Mouse (Mus musculus): ENCODE measurements around the gene Ltbp3. TPM values are rescaled to one million over a fixed set of nuclear protein-coding genes. Genes with fewer than 3 reads are reported as not detected.

The Ltbp3 gene
- polyA plus RNA-seq, 1 experiment from 2014 or later, result 2.6 TPM

Other genes with a start within 250 kb of the Ltbp3 start
- not detected in 2 replicates for gene 1700020D05Rik, start 237.1 kb upstream of the Ltbp3 start, polyA plus RNA-seq (2016; fragmentation: Nextera tagmentation; extraction: Ambion mirVana)
- 7.0 and 7.9 TPM in 2 replicates for gene Snx32, start 230.4 kb upstream of the Ltbp3 start, polyA plus RNA-seq (2016; fragmentation: Nextera tagmentation; extraction: Ambion mirVana)
- 0.37 and 0.52 TPM in 2 replicates for gene Ovol1, start 180.3 kb upstream of the Ltbp3 start, polyA plus RNA-seq (2016; fragmentation: Nextera tagmentation; extraction: Ambion mirVana)
- gene Ap5b1, start 172.9 kb upstream of the Ltbp3 start, polyA plus RNA-seq (2016; fragmentation: Nextera tagmentation; extraction: Ambion mirVana), result 2.0 TPM in 2 replicates
- 187 and 200 TPM in 2 replicates for gene Rnaseh2c, start 139.0 kb upstream of the Ltbp3 start, polyA plus RNA-seq (2016; fragmentation: Nextera tagmentation; extraction: Ambion mirVana)
- 64.9 and 67.9 TPM in 2 replicates for gene Kat5, start 130.7 kb upstream of the Ltbp3 start, polyA plus RNA-seq (2016; fragmentation: Nextera tagmentation; extraction: Ambion mirVana)
- gene Rela, start 103.4 kb upstream of the Ltbp3 start, polyA plus RNA-seq (2016; fragmentation: Nextera tagmentation; extraction: Ambion mirVana), result 30.3 and 31.2 TPM in 2 replicates
- 20.9 and 21.1 TPM in 2 replicates for gene Sipa1, start 77.2 kb upstream of the Ltbp3 start, polyA plus RNA-seq (2016; fragmentation: Nextera tagmentation; extraction: Ambion mirVana)
- 26.3 and 30.1 TPM in 2 replicates for gene Map3k11, start 52.2 kb upstream of the Ltbp3 start, polyA plus RNA-seq (2016; fragmentation: Nextera tagmentation; extraction: Ambion mirVana)
- 26.8 and 27.1 TPM in 2 replicates for gene Pcnx3, start 52.0 kb upstream of the Ltbp3 start, polyA plus RNA-seq (2016; fragmentation: Nextera tagmentation; extraction: Ambion mirVana)
- gene Kcnk7, start 36.5 kb upstream of the Ltbp3 start, polyA plus RNA-seq (2016; fragmentation: Nextera tagmentation; extraction: Ambion mirVana), result 0.19 TPM in 1 of 2 replicates, not detected in the other
- gene Ehbp1l1, start 14.6 kb upstream of the Ltbp3 start, polyA plus RNA-seq (2016; fragmentation: Nextera tagmentation; extraction: Ambion mirVana), result 6.6 and 8.4 TPM in 2 replicates
- 120 and 127 TPM in 2 replicates for gene Fam89b, start 11.3 kb upstream of the Ltbp3 start, polyA plus RNA-seq (2016; fragmentation: Nextera tagmentation; extraction: Ambion mirVana)
- gene Scyl1, start 30.5 kb downstream of the Ltbp3 start, polyA plus RNA-seq (2016; fragmentation: Nextera tagmentation; extraction: Ambion mirVana), result 63.4 and 64.6 TPM in 2 replicates
- 36.9 and 40.6 TPM in 2 replicates for gene Frmd8, start 134.4 kb downstream of the Ltbp3 start, polyA plus RNA-seq (2016; fragmentation: Nextera tagmentation; extraction: Ambion mirVana)
- gene Slc25a45, start 136.9 kb downstream of the Ltbp3 start, polyA plus RNA-seq (2016; fragmentation: Nextera tagmentation; extraction: Ambion mirVana), result 1.5 and 2.0 TPM in 2 replicates
- 9.0 and 9.1 TPM in 2 replicates for gene Tigd3, start 153.2 kb downstream of the Ltbp3 start, polyA plus RNA-seq (2016; fragmentation: Nextera tagmentation; extraction: Ambion mirVana)
- gene Dpf2, start 172.1 kb downstream of the Ltbp3 start, polyA plus RNA-seq (2016; fragmentation: Nextera tagmentation; extraction: Ambion mirVana), result 246 and 247 TPM in 2 replicates
- gene Cdc42ep2, start 183.9 kb downstream of the Ltbp3 start, polyA plus RNA-seq (2016; fragmentation: Nextera tagmentation; extraction: Ambion mirVana), result 1.1 and 1.5 TPM in 2 replicates
- gene Pola2, start 223.3 kb downstream of the Ltbp3 start, polyA plus RNA-seq (2016; fragmentation: Nextera tagmentation; extraction: Ambion mirVana), result 122 and 126 TPM in 2 replicates
- not detected in 2 replicates for gene Slc22a20, start 245.2 kb downstream of the Ltbp3 start, polyA plus RNA-seq (2016; fragmentation: Nextera tagmentation; extraction: Ambion mirVana)